30 mouse cellular contexts compared by ENCODE assay signal in the genomic region with DNA sequence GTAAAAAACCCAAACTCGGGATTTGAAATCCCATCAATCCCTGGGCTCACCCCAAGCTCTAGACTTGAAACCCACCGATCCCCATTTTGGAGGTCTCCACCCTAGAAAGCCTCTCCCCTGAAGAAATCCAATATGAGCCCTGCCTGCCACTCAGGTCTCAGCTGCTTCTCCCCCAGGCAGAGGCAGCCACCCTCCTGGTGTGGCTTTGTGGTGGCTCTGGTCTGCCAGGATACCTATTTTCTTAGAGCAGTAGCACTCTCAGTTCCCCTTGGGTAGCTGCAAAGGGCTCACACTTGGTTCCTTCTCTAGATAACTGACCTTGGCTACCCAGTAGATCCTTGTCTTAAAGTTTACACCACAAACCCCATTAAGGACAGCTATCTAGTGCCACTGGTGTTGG. TPM values are rescaled to one million over a fixed set of nuclear protein-coding genes. Genes with fewer than 3 reads are reported as not detected.
DNase-seq lines count a peak whose midpoint lies in the region; ATAC-seq and TF ChIP-seq lines count a peak whose summit lies in the region.
"Had no signal": no experiment of that assay in that cellular context is flagged by ENCODE, and none has a peak within 500 bp of the region (broad histone marks: within the 10 kb centered on the region; RNA-seq: fewer than 3 reads in every experiment).

No protein-coding gene starts in this region.

- TF ChIP-seq POLR2A in lung, adult 2 months (IDR thresholded peaks at IDR 0.05; ENCODE audit: borderline replicate concordance, extremely low read depth, low read depth, low read length) = no peak

- H3K27ac ChIP-seq in intestine, postnatal 0 days (ENCODE audit: low read depth, low read length) = peak overlapping the region; percentile 86
- H3K27ac ChIP-seq in kidney, embryonic 16.5 days (ENCODE audit: low read length) = no peak overlapping the region
- H3K27ac ChIP-seq: embryonic facial prominence, embryonic 12.5 days; hindbrain, embryonic 14.5 days; left cerebral cortex, adult 2 months; limb, embryonic 13.5 days; midbrain, embryonic 13.5 days; neural tube, embryonic 13.5 days had no signal

- H3K4me2 ChIP-seq in intestine, postnatal 0 days (replicated peaks; ENCODE audit: low read depth) = no peak overlapping the region
- no peak overlapping the region for H3K4me2 ChIP-seq in kidney, embryonic 16.5 days (replicated peaks; ENCODE audit: low read depth, low read length)
- H3K4me2 ChIP-seq: embryonic facial prominence, embryonic 12.5 days; heart, embryonic 11.5 days; hindbrain, embryonic 14.5 days; limb, embryonic 13.5 days; midbrain, embryonic 13.5 days; neural tube, embryonic 13.5 days had no signal

- no peak for ATAC-seq in intestine, postnatal 0 days
- ATAC-seq in megakaryocyte progenitor cell, adult 5-6 weeks (replicated peaks; ENCODE audit: poor library complexity) = peak; percentile 71
- ATAC-seq in kidney, embryonic 16.5 days (ENCODE audit: low FRiP score, low TSS enrichment) = no peak
- ATAC-seq: CD4-positive, CD25-positive, alpha-beta regulatory T cell, adult 4 months; forebrain, embryonic 14.5 days; midbrain, embryonic 13.5 days had no signal

- no peak overlapping the region for H3K4me3 ChIP-seq in intestine, postnatal 0 days (ENCODE audit: low read depth, low read length)
- no peak overlapping the region for H3K4me3 ChIP-seq in kidney, embryonic 16.5 days (ENCODE audit: low read length)
- no peak overlapping the region for H3K4me3 ChIP-seq in lung, adult 2 months (replicated peaks; ENCODE audit: extremely low read depth, low read depth, low read length)
- H3K4me3 ChIP-seq: embryonic facial prominence, embryonic 12.5 days; left cerebral cortex, adult 2 months; limb, embryonic 13.5 days; liver, embryonic 15.5 days; midbrain, embryonic 13.5 days; neural tube, embryonic 13.5 days had no signal

- H3K9ac ChIP-seq in intestine, postnatal 0 days (ENCODE audit: low read depth, low read length) = no peak overlapping the region
- H3K9ac ChIP-seq in kidney, embryonic 16.5 days (replicated peaks; ENCODE audit: low read length) = no peak overlapping the region
- H3K9ac ChIP-seq: embryonic facial prominence, embryonic 12.5 days; hindbrain, embryonic 14.5 days; limb, embryonic 13.5 days; liver, embryonic 15.5 days; midbrain, embryonic 13.5 days; neural tube, embryonic 13.5 days had no signal

- H3K4me1 ChIP-seq in intestine, postnatal 0 days (replicated peaks; ENCODE audit: control insufficient read depth, insufficient read depth, low read length) = no peaks in the 10 kb centered on the region
- H3K4me1 ChIP-seq in kidney, embryonic 16.5 days (ENCODE audit: insufficient read depth, low read length) = no peaks in the 10 kb centered on the region
- no peaks in the 10 kb centered on the region for H3K4me1 ChIP-seq in lung, adult 2 months (ENCODE audit: control insufficient read depth, insufficient read depth, low read length)
- H3K4me1 ChIP-seq: embryonic facial prominence, embryonic 12.5 days; limb, embryonic 13.5 days; midbrain, embryonic 13.5 days; neural tube, embryonic 13.5 days had no signal

- WGBS in intestine, postnatal 0 days = 98% methylated on average over 2 of the region's 2 CpGs
- whole genome bisulfite sequencing in kidney, embryonic 16.5 days = 89% methylated on average over 2 of the region's 2 CpGs
- 92% methylated on average over 2 of the region's 2 CpGs for WGBS in lung, adult 2 months

- no peaks in the 10 kb centered on the region for H3K27me3 ChIP-seq in intestine, postnatal 0 days (replicated peaks; ENCODE audit: control insufficient read depth, insufficient read depth, low read length)
- H3K27me3 ChIP-seq in kidney, embryonic 16.5 days (ENCODE audit: insufficient read depth, low read length) = no peaks in the 10 kb centered on the region
- H3K27me3 ChIP-seq: embryonic facial prominence, embryonic 12.5 days; limb, embryonic 13.5 days; liver, embryonic 15.5 days; midbrain, embryonic 13.5 days; neural tube, embryonic 13.5 days had no signal

- peak; percentile 22 to 24 for DNase-seq in spleen, postnatal 36 days (ENCODE audit: low spot score in 2 of 2)
- DNase-seq in spleen, adult 18-20 months = no peak
- no peak for DNase-seq in lung, adult 2 months
- DNase-seq in layer of hippocampus, adult 18-20 months (ENCODE audit: low spot score in 2 of 2) = no peak
- DNase-seq: adrenal gland, adult 8-10 months; cerebellum, adult 8-10 months; cerebellum, postnatal 25 days; embryo, embryonic 11 days; gastrocnemius, postnatal 25 days; heart, adult 18-20 months; heart, postnatal 4 days; kidney, adult 9 months; kidney, postnatal 14 days; lung, postnatal 36 days; right cerebral cortex, postnatal 4 days; thymus, adult 18-20 months; thymus, postnatal 25 days had no signal

- H3K9me3 ChIP-seq in intestine, postnatal 0 days (ENCODE audit: control insufficient read depth) = no peaks in the 10 kb centered on the region
- no peaks in the 10 kb centered on the region; the same call in 1 of the 2 replicates for H3K9me3 ChIP-seq in kidney, embryonic 16.5 days (ENCODE audit: low read length)
- H3K9me3 ChIP-seq: embryonic facial prominence, embryonic 12.5 days; limb, embryonic 13.5 days; liver, embryonic 15.5 days; midbrain, embryonic 13.5 days; neural tube, embryonic 13.5 days had no signal

- no peaks in the 10 kb centered on the region for H3K36me3 ChIP-seq in intestine, postnatal 0 days (ENCODE audit: control insufficient read depth, insufficient read depth)
- H3K36me3 ChIP-seq in kidney, embryonic 16.5 days (ENCODE audit: insufficient read depth, low read length) = no peaks in the 10 kb centered on the region
- H3K36me3 ChIP-seq: embryonic facial prominence, embryonic 12.5 days; limb, embryonic 13.5 days; liver, embryonic 15.5 days; midbrain, embryonic 13.5 days; neural tube, embryonic 13.5 days had no signal

- no peak for TF ChIP-seq CTCF in intestine, postnatal 0 days (IDR thresholded peaks at IDR 0.05; ENCODE audit: low read depth)
- TF ChIP-seq CTCF in lung, adult 2 months (IDR thresholded peaks at IDR 0.05; ENCODE audit: insufficient read depth, low read length) = no peak

RNA-seq across cellular contexts. Expression of a gene that starts 31.2 kb away (rescaled TPM):
- polyA plus RNA-seq in intestine, postnatal 0 days (2015; fragmentation: Nextera tagmentation; extraction: Ambion mirVana) = 110 and 112 TPM in 2 replicates
- total RNA-seq in megakaryocyte progenitor cell, adult 5-6 weeks (2015) = 41.6 and 43.4 TPM in 2 replicates
- 31.7 and 41.7 TPM in 2 replicates for total RNA-seq in megakaryocyte progenitor cell, adult 5-6 weeks (2017)
- 42.3 and 42.4 TPM in 2 replicates for polyA plus RNA-seq in kidney, embryonic 16.5 days (2015; fragmentation: Nextera tagmentation; extraction: Ambion mirVana)
- 8.0 and 10.7 TPM in 2 replicates for polyA plus RNA-seq in lung, adult 2 months (2012; rRNA removed)
- 10 to 100 TPM; 49.9 to 56.0 TPM for total RNA-seq in layer of hippocampus, adult 18-20 months (2021)

Comparison
In these comparisons a context has a peak if more than half of its experiments do, and no peak if none do; other contexts are left out.
1. DNase-seq: peak in spleen, postnatal 36 days (2 of 2); none in spleen, adult 18-20 months (0 of 2), lung, adult 2 months (single experiment) and layer of hippocampus, adult 18-20 months (0 of 2).